Mouse (Mus musculus) lung, postnatal 4 days (tissue): ENCODE data around the gene Arid5a.

Experiments
- DNase-seq, 2 experiments: peaks; one replicate each; pipeline ENCODE4 v3.0.0; 2021

The Arid5a gene

GRCm38 (mm10) chr1:36307495-36308280 lies at the start of gene Arid5a:
Arid5a (plus strand) TSS chr1:36307733.
- DNase-seq, result peak; percentile 88 to 91

GRCm38 (mm10) chr1:36258631-36259030 lies 48.9 kb upstream of the Arid5a start:
- no peak for DNase-seq

- no peak for DNase-seq
Measured at GRCm38 (mm10) chr1:36259281-36259680, 48.3 kb upstream of the Arid5a start.

- peak in 1 of 2 experiments; percentile 3 for DNase-seq
Measured at GRCm38 (mm10) chr1:36260418-36260817, 47.1 kb upstream of the Arid5a start.

- DNase-seq, result peak; percentile 51 to 52
Measured at GRCm38 (mm10) chr1:36261708-36262504, 45.6 kb upstream of the Arid5a start.

- DNase-seq, result peak; percentile 65 to 78
Measured at GRCm38 (mm10) chr1:36263833-36264488, 43.6 kb upstream of the Arid5a start.

- no peak for DNase-seq
Measured at GRCm38 (mm10) chr1:36266293-36266692, 41.2 kb upstream of the Arid5a start.

- DNase-seq, result no peak
Measured at GRCm38 (mm10) chr1:36267595-36267994, 39.9 kb upstream of the Arid5a start.

GRCm38 (mm10) chr1:36269121-36269795 lies 38.3 kb upstream of the Arid5a start:
- DNase-seq, result peak in 1 of 2 experiments; percentile 26

- peak; percentile 51 to 64 for DNase-seq
Measured at GRCm38 (mm10) chr1:36270666-36271065, 36.9 kb upstream of the Arid5a start.

- DNase-seq, result peak in 1 of 2 experiments; percentile 25
Measured at GRCm38 (mm10) chr1:36271516-36272230, 35.9 kb upstream of the Arid5a start.

GRCm38 (mm10) chr1:36272546-36272945 lies 35.0 kb upstream of the Arid5a start:
- peak; percentile 73 to 81 for DNase-seq

GRCm38 (mm10) chr1:36273288-36273687 lies 34.2 kb upstream of the Arid5a start:
- DNase-seq, result peak; percentile 72 to 76

GRCm38 (mm10) chr1:36274455-36274854 lies 33.1 kb upstream of the Arid5a start, which contains the start of gene Neurl3:
Neurl3 (minus strand) TSS chr1:36274679.
- DNase-seq, result no peak

- DNase-seq, result no peak
Measured at GRCm38 (mm10) chr1:36275635-36276389, 31.7 kb upstream of the Arid5a start.

GRCm38 (mm10) chr1:36277267-36278060 lies 30.1 kb upstream of the Arid5a start:
- peak; percentile 81 to 90 for DNase-seq

GRCm38 (mm10) chr1:36279202-36279601 lies 28.3 kb upstream of the Arid5a start:
- DNase-seq, result peak; percentile 72 to 87

GRCm38 (mm10) chr1:36280938-36281337 lies 26.6 kb upstream of the Arid5a start:
- no peak for DNase-seq

- no peak for DNase-seq
Measured at GRCm38 (mm10) chr1:36281849-36282248, 25.7 kb upstream of the Arid5a start.

GRCm38 (mm10) chr1:36293470-36293869 lies 14.1 kb upstream of the Arid5a start:
- no peak for DNase-seq
